Mouse (Mus musculus): ENCODE measurements around the gene Krt17. TPM values are rescaled to one million over a fixed set of nuclear protein-coding genes. Genes with fewer than 3 reads are reported as not detected.

Krt17 gene
- polyA plus RNA-seq, 1 experiment from 2014 or later = 3.2 TPM

DNA sequence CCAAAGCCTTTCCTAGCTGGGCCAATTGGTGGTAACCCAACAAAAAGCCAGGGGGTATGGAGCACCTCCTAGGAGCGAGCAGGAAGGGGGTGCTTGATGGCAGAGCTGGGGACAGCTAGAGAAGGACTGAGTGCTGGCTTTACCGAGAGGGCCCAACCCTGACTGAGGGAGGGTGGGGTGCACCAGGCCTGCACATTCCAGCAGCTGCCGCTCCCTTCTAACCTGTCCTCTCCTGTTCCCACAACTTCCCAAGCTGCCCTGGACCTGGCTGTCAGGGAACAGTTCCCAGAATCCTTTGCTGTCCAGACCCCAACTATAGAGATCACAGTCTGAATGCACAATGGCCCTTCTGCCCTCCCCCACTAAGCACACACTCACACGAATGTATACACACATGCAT lies 24.2 kb upstream of the Krt17 start:
- no peak overlapping the region for H3K4me3 ChIP-seq
- H3K27ac ChIP-seq = no peak overlapping the region
- H3K9me3 ChIP-seq (replicated peaks) = no peaks in the 10 kb centered on the region
- H3K36me3 ChIP-seq = no peaks in the 10 kb centered on the region
- H3K27me3 ChIP-seq = peaks cover 2% of the 10 kb centered on the region; the same call in 1 of the 2 replicates
- H3K4me1 ChIP-seq = peaks cover 9% of the 10 kb centered on the region
- 82% methylated on average over 4 of the region's 4 CpGs for WGBS
- H3K4me2 ChIP-seq (replicated peaks) = no peak overlapping the region
- H3K9ac ChIP-seq = no peak overlapping the region
- no peak for ATAC-seq (ENCODE audit: low FRiP score)

DNA sequence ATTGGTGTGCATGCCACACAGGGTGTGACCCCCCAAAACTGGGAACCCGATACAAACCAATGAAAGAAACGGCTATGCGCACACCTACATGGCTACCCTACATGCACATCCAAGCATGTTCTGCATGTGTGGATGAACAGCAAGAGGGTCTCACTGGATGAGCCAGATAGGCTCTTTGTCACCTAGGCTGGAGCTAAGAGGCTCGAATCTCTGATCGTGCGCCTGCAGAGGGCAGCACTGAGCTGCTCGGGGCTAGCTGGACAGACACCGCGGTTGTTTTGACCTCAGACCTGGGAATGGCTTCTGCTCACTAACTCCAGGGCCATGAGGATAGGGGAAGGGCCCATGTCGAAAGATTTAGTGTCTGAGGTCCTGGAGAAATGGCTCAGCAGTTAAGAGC lies 21.7 kb upstream of the Krt17 start:
- Histone ChIP-seq H3K4me2 (replicated peaks) (no peak overlapping the region), H3K27me3 (peaks cover 2% of the 10 kb centered on the region; the same call in 1 of the 2 replicates), H3K4me3 (no peak overlapping the region), H3K36me3 (no peaks in the 10 kb centered on the region), H3K9me3 (replicated peaks) (no peaks in the 10 kb centered on the region), H3K27ac (no peak overlapping the region), H3K4me1 (peaks cover 9% of the 10 kb centered on the region), H3K9ac (no peak overlapping the region)
- WGBS = 27% methylated on average over 10 of the region's 10 CpGs
- ATAC-seq (ENCODE audit: low FRiP score) = peak; percentile 50; the same call in 1 of the 2 replicates

DNA sequence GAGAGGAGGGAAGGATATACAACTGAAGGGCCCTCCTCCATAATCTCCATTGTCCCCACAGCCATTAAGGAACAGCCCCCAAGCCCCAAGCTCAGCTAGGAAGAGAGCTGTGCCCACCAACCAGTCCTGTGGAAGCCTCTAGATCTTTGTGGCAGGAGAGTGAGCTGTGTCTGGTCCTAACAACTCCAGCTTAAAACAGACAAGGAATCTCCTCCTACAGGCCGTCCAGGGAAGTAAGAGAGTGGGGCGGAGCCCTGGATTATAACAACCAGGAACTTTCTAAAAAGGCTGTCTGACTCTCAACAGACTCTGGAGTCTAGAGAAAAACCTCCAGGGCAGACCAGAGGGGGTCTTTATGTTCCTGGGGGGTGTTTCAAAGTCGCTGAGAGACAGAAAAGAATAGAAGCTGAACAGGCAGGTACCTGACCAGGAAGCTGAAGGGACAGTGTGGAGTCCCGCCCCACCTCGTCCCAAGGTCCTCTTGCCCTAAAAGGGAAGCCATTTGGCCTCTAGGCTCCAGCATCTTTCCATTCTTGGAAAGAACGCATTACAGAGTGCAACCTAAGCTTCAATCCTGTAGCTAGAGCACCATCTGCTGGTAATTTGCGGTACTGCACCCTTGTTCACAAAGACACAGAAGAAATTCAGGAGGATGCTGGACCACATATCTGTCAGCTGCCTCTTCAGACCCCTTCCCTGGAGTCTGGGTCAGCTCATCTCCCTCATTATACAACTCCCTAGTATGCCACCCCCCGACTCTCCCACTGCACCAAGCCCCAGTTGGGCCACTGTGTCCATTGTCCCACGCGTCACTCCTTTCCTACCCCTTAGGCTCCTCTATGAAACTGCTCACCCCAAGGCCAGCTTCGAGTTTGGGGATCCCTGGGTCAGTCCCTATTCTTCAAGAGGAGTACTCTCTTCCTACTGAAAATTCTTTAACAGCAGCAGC lies 21.0 kb upstream of the Krt17 start:
- 21% methylated on average over 11 of the region's 11 CpGs for WGBS
- peak; percentile 65 for ATAC-seq (ENCODE audit: low FRiP score)
- no peaks in the 10 kb centered on the region for H3K9me3 ChIP-seq (replicated peaks)
- peaks cover 7% of the 10 kb centered on the region for H3K4me1 ChIP-seq
- no peak overlapping the region for H3K27ac ChIP-seq
- peaks cover under 1% of the 10 kb centered on the region; the same call in 1 of the 2 replicates for H3K27me3 ChIP-seq
- no peaks in the 10 kb centered on the region for H3K36me3 ChIP-seq
- no peak overlapping the region for H3K4me2 ChIP-seq (replicated peaks)
- no peak overlapping the region for H3K4me3 ChIP-seq
- H3K9ac ChIP-seq = no peak overlapping the region

DNA sequence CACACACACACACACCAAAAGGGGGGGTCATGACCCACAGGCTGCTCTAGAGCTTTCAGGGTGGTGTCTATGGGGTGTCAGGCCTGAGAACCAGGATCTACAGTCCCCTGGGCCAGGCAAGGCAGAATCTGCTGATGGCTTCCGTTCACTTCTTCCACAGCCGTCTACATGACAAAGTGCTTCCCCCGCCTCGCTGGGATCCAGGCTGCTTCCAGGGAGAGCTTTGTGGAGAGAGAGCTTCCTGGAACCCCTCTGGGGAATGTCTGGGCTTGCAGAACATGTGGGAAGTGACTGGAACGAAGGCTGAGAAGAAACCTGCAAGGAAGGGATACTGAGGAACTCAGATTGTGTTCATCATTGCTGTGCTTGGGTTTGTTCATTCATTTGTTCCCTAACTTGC lies 17.9 kb upstream of the Krt17 start:
- no peak overlapping the region for H3K4me3 ChIP-seq
- H3K9ac ChIP-seq = no peak overlapping the region
- no peak overlapping the region for H3K27ac ChIP-seq
- H3K4me1 ChIP-seq = peaks cover 3% of the 10 kb centered on the region; the same call in 1 of the 2 replicates
- H3K36me3 ChIP-seq = no peaks in the 10 kb centered on the region
- no peak for ATAC-seq (ENCODE audit: low FRiP score)
- H3K4me2 ChIP-seq (replicated peaks) = no peak overlapping the region
- 52% methylated on average over 5 of the region's 5 CpGs for WGBS
- no peaks in the 10 kb centered on the region; the same call in 1 of the 2 replicates for H3K27me3 ChIP-seq
- no peaks in the 10 kb centered on the region for H3K9me3 ChIP-seq (replicated peaks)

DNA sequence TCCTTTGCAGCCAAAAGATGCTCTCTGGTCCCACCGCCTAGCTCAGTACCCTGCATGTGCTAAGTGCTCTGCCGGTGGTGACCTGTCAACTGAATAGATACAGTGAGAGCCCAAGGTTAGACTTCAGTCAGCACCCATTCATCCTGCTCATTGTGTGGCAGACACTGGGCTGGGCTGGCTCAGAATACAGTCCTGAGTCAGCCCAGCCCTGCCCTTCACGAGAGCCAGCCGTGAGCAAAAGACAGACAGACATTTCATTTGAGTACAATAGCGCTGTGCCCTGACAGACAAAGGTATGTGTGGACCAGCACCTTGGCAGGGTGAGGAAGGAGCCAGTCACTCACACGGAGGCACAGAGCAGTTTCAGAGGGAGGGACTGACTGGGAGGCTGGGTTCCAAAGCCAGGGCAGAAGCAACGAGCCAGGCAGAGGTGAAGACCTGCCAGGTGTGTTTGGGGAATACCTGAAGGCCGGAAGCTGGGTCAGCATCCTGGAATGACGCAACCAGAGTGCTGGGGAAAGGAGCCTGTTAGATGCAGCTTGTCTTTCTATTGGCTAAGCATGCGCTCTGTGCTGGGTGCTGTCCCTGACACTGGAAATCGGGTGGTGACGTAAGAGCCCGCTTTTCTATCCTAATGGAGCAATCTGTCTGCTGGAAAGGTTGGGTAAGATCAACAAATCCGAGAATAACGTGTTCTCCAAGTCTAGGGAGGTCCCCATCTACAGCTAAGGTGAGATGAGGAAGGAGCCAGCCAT lies 17.1 kb upstream of the Krt17 start:
- H3K27ac ChIP-seq = no peak overlapping the region
- no peak overlapping the region for H3K4me2 ChIP-seq (replicated peaks)
- 70% methylated on average over 15 of the region's 15 CpGs for WGBS
- H3K4me3 ChIP-seq = no peak overlapping the region
- ATAC-seq (ENCODE audit: low FRiP score) = no peak
- no peaks in the 10 kb centered on the region for H3K36me3 ChIP-seq
- no peaks in the 10 kb centered on the region; the same call in 1 of the 2 replicates for H3K27me3 ChIP-seq
- peaks cover 3% of the 10 kb centered on the region; the same call in 1 of the 2 replicates for H3K4me1 ChIP-seq
- no peak overlapping the region for H3K9ac ChIP-seq
- H3K9me3 ChIP-seq (replicated peaks) = no peaks in the 10 kb centered on the region

DNA sequence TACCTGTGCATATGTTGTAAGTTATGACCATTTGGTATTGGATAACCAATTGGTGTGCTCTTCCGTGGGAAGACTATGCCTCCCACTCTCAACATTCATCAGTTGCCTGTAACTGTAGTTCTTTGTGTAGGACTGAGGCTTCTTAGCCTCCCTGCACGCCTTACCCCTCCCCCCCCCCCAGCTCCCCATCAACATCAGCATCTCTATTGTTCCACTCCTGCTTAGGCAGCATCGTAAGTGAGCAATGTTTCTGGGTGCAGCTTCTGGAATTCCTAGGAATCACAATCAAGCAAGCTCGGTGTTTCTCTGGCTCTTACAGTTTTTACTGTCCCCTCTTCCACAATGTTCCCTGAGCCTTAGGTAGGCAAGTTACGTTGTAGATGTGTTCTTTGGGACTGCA lies 14.6 kb upstream of the Krt17 start:
- Histone ChIP-seq H3K36me3 (no peaks in the 10 kb centered on the region), H3K4me1 (no peaks in the 10 kb centered on the region), H3K27me3 (no peaks in the 10 kb centered on the region), H3K4me2 (replicated peaks) (no peak overlapping the region), H3K4me3 (no peak overlapping the region), H3K9ac (no peak overlapping the region), H3K27ac (no peak overlapping the region), H3K9me3 (replicated peaks) (no peaks in the 10 kb centered on the region)
- ATAC-seq (ENCODE audit: low FRiP score) = no peak
- 44% methylated on average over 4 of the region's 5 CpGs for WGBS

DNA sequence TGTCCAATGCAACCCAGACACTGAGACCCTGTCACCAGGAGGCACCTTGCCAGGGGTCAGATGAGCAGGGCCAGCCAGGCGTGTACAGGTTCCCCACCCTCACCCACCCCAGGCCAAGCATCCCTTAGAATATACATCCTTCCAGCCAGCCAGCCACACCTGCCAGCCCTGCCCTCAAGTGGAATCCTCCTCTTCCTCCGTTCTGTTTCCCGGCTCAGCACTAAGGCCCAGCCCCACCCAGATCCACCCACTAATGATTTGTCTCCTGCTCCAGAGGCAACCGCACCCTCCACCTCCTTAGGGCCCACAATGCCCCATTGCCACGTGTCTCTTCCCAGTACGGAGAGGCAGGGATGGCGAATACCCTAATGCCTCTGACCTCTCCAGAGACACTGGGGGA lies 13.9 kb upstream of the Krt17 start:
- no peak for ATAC-seq (ENCODE audit: low FRiP score)
- no peak overlapping the region for H3K27ac ChIP-seq
- H3K9me3 ChIP-seq (replicated peaks) = no peaks in the 10 kb centered on the region
- no peak overlapping the region for H3K4me3 ChIP-seq
- no peaks in the 10 kb centered on the region for H3K36me3 ChIP-seq
- H3K4me2 ChIP-seq (replicated peaks) = no peak overlapping the region
- no peak overlapping the region for H3K9ac ChIP-seq
- no peaks in the 10 kb centered on the region for H3K27me3 ChIP-seq
- no peaks in the 10 kb centered on the region for H3K4me1 ChIP-seq
- WGBS = 70% methylated on average over 7 of the region's 7 CpGs

DNA sequence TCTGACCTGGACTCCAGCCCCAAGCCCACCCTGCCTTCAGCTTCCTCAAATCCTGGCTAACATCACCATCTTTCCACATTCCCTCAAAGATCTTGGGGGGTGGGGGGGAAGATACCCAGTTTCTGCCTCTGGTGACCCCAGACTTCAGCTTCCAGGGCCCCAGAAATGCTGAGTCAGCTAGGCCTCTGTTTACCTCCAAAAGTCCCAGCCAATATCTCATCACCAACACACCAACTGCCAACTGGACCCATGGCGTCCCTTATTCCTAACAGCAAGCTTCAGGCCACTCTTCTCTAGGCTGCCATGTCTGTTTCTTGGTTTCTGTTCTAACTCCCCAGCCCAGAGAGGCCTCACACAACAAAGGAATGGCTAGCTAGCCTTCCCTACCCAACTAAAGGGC lies 11.0 kb upstream of the Krt17 start:
- no peak overlapping the region for H3K4me2 ChIP-seq (replicated peaks)
- H3K36me3 ChIP-seq = no peaks in the 10 kb centered on the region
- no peaks in the 10 kb centered on the region for H3K27me3 ChIP-seq
- WGBS = 84% methylated on average over 1 of the region's 1 CpGs
- H3K27ac ChIP-seq = no peak overlapping the region
- H3K4me1 ChIP-seq = no peaks in the 10 kb centered on the region
- no peaks in the 10 kb centered on the region for H3K9me3 ChIP-seq (replicated peaks)
- H3K9ac ChIP-seq = no peak overlapping the region
- no peak for ATAC-seq (ENCODE audit: low FRiP score)
- no peak overlapping the region for H3K4me3 ChIP-seq

DNA sequence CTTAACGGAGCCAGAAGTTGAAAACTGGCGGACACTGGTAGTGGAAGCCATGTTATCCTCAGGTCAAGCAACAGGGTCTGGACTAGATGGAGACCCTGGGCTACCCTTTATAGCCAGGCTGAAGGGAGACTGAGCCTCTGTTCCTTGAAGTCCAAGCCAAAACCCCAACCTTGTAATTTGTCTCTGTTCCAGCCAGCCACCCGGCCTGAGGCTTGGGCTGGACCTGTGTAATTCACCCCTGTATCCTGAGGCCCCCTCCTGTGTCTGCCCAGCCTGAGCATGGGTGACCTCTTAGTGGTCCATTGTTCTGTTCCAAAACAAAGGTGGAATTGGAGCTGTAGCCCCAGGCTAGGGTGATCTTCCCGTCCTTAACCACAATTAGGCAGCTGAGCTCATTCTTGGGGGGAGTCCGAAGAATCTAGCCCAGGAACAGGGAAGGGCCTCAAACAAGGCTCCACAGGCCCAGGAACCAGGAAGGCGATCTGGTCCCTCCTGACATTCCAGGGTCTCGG lies 9.0 kb upstream of the Krt17 start, which contains the start of gene Krt42:
Gene Krt42 (minus strand): TSS at position 51 of the 512 bp plus-strand sequence.
- no peaks in the 10 kb centered on the region for H3K27me3 ChIP-seq
- H3K4me1 ChIP-seq = no peaks in the 10 kb centered on the region
- no peak within 1 kb of the TSS for H3K27ac ChIP-seq
- H3K9me3 ChIP-seq (replicated peaks) = no peaks in the 10 kb centered on the region
- H3K9ac ChIP-seq = no peak within 1 kb of the TSS
- no peak within 1 kb of the TSS for H3K4me2 ChIP-seq (replicated peaks)
- no peaks in the 10 kb centered on the region for H3K36me3 ChIP-seq
- ATAC-seq (ENCODE audit: low FRiP score) = no peak
- 82% methylated on average over 7 of the region's 7 CpGs for WGBS
- H3K4me3 ChIP-seq = no peak within 1 kb of the TSS

DNA sequence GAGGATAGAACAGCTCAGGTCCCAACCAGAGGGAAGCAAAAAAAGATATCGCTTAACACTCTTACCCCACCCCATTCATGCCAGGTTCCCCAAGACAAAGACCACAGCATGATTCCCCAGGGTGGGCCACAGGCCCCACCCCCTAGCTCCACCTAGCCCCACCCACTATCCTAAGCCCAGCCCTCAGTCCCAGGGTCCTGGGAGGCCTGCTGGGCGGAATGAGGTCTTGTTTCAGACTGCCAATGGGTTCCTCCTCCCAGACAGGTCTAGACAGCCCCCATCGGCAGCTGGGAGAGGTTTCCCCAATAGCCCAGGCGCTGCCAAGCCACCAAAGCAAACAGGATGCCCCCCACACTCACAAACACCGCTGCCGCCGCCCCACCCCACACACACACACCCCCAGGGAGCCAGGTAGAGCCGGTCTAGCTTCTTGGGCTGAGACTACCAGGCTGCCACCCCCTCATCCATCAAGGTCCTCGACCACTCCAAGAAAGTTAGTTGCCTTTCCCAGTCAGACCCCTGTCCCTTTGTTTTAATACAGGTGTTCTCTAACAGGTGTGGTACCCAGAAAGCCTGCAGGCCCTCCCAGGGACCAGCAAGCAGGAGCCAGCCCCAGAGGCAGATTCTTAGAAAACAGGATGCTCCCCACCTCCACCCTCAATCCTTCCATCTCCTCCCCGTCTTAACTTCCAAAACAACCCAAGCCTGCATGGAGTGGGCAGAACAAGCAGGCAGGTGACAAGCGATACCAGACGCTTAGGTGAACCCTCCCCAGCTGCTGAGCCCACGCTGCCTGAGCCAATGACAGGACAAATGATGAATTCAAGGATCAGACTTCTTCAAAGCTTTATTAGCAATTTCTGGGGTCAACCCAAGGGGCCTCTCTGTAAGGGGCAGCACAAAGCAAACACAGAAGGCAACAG lies 1.5 kb upstream of the Krt17 start:
- Histone ChIP-seq H3K9me3 (replicated peaks) (no peaks in the 10 kb centered on the region), H3K27me3 (no peaks in the 10 kb centered on the region), H3K4me1 (no peaks in the 10 kb centered on the region), H3K4me3 (no peak overlapping the region), H3K9ac (no peak overlapping the region), H3K27ac (no peak overlapping the region), H3K4me2 (replicated peaks) (no peak overlapping the region), H3K36me3 (no peaks in the 10 kb centered on the region)
- WGBS = 26% methylated on average over 13 of the region's 13 CpGs
- no peak for ATAC-seq (ENCODE audit: low FRiP score)

DNA sequence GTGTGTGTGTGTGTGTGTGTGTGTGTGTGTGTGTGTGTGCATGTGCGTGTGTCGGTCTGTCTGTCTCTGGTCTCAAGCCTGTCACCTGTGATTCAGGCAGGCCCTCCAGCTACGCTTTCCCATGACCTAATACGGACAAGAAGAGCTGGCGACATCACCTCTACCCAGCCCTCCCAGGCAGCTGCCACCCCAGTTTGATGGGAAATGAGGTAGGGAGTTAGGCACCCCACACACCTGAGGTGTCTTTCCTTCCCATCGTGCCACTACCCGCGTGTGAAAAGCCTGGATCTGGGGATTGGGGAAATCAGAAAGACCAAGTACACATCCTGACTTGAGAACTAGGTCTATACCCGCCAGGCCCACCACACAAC lies 391 bp upstream of the Krt17 start:
- Histone ChIP-seq H3K4me2 (replicated peaks) (no peak overlapping the region), H3K4me1 (no peaks in the 10 kb centered on the region), H3K4me3 (no peak overlapping the region), H3K27ac (no peak overlapping the region), H3K9me3 (replicated peaks) (no peaks in the 10 kb centered on the region), H3K27me3 (no peaks in the 10 kb centered on the region), H3K9ac (no peak overlapping the region), H3K36me3 (no peaks in the 10 kb centered on the region)
- 80% methylated on average over 8 of the region's 9 CpGs for WGBS
- ATAC-seq (ENCODE audit: low FRiP score) = no peak
